Mouse (Mus musculus) regulatory T cell (primary cell): Measurements from ENCODE around the gene Acsl5.

Source experiments
- in situ Hi-C: fragments of 300-600 bp; cut with MboI, MseI; formaldehyde crosslinking; loops from one replicate; pipeline ENCODE4 v1.15.1; 2025; ENCODE audit warnings: high pct_unique_total_duplicates

Gene Acsl5

GRCm38 (mm10) chr19:55319521-55319920 lies 67.8 kb downstream of the Acsl5 start:
- in situ Hi-C loops, result no loop called here

- in situ Hi-C loops, result no loop called here
Measured at GRCm38 (mm10) chr19:55322604-55323003, 70.9 kb downstream of the Acsl5 start.

- in situ Hi-C loops, result no loop called here
Measured at GRCm38 (mm10) chr19:55327510-55327909, 75.8 kb downstream of the Acsl5 start.

GRCm38 (mm10) chr19:55331776-55332175 lies 80.0 kb downstream of the Acsl5 start:
- in situ Hi-C loops, result no loop called here

- in situ Hi-C loops, result no loop called here
Measured at GRCm38 (mm10) chr19:55332641-55333268, 81.0 kb downstream of the Acsl5 start.

- in situ Hi-C loops, result no loop called here
Measured at GRCm38 (mm10) chr19:55335881-55336280, 84.1 kb downstream of the Acsl5 start.

GRCm38 (mm10) chr19:55336441-55336840 lies 84.7 kb downstream of the Acsl5 start:
- in situ Hi-C loops, result no loop called here

GRCm38 (mm10) chr19:55337066-55337465 lies 85.3 kb downstream of the Acsl5 start:
- in situ Hi-C loops, result no loop called here

- in situ Hi-C loops, result no loop called here
Measured at GRCm38 (mm10) chr19:55337664-55338063, 85.9 kb downstream of the Acsl5 start.

- in situ Hi-C loops, result loop anchor here (10.0 kb wide), 1 partner anchor 364 kb away; no protein-coding TSS in a partner anchor
Measured at GRCm38 (mm10) chr19:55340521-55340920, 88.8 kb downstream of the Acsl5 start.

GRCm38 (mm10) chr19:55341377-55341776 lies 89.6 kb downstream of the Acsl5 start:
- in situ Hi-C loops, result loop anchor here (10.0 kb wide), 1 partner anchor 363 kb away; no protein-coding TSS in a partner anchor

GRCm38 (mm10) chr19:55342423-55342822 lies 90.7 kb downstream of the Acsl5 start:
- in situ Hi-C loops, result loop anchor here (10.0 kb wide), 1 partner anchor 362 kb away; no protein-coding TSS in a partner anchor

- in situ Hi-C loops, result loop anchor here (10.0 kb wide), 1 partner anchor 362 kb away; no protein-coding TSS in a partner anchor
Measured at GRCm38 (mm10) chr19:55343274-55343673, 91.5 kb downstream of the Acsl5 start.
